Mouse (Mus musculus): ENCODE measurements around the gene Arid1b. TPM values are rescaled to one million over a fixed set of nuclear protein-coding genes. Genes with fewer than 3 reads are reported as not detected.

Arid1b gene
- polyA plus RNA-seq, 2 experiments from 2014 or later, result 9.6 to 12.1 TPM

DNA sequence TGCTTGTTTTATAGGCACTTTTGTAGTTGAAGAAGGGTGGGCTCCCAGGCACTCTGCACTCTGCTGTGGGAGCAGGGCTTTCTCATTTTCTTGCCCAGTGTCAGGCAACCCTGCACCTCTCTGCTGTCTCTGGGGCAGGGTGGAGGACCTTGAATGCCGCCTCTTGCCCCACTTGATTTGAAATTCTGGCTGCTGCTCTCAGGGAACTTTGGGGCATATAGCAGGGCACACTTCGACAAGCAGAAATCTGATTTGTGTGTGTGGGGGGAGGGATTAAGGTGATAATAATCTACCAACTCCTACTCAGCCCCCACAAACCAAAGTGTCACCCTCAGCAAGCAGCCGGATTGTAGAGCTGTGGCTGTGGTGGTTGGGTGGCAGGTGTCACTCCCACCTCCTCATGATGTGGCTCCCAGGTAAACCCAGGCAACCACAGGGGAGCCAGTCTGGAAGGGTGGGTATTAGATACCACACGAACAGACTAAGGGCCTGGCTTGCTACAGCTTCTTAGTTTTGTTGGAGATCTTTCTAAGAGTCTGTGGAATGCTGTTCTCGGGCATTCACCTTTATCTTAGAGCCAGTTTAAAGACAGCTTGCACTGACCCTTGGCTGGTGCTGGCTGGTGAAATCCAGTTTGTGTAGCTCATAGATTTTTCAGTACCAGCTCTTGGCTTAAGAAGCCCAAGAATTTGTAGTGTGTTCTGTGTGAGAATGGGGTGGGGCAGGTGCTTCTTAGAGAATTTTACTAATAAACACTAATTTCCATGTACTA lies 131.1 kb downstream of the Arid1b start:
- ATAC-seq, result no peak

GRCm38 (mm10) chr17:5125856-5126806 lies 132.0 kb downstream of the Arid1b start:
- ATAC-seq, result peak; percentile 83

- ATAC-seq, result no peak
These were observed 135.5 kb downstream of the Arid1b start for GRCm38 (mm10) chr17:5129606-5130005.

DNA sequence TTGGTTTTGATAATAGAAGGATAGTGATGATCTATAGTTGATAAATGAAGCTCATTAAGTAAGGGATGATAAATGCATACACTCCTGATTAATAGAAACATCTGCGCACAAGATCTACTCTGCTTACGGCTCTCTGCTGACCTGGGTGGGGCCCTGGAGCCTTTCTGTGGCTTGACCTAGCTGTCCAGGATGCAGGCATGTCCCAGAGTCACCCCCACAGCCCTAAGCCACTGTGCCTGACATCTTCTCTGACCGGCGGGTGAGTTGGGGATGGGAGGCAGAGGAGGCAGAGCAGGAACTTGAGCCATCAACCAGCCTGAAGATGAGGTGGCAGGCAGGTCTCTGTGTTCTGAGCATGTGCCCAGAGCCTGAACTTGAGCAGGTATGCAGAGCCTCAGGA lies 136.0 kb downstream of the Arid1b start:
- no peak for ATAC-seq

DNA sequence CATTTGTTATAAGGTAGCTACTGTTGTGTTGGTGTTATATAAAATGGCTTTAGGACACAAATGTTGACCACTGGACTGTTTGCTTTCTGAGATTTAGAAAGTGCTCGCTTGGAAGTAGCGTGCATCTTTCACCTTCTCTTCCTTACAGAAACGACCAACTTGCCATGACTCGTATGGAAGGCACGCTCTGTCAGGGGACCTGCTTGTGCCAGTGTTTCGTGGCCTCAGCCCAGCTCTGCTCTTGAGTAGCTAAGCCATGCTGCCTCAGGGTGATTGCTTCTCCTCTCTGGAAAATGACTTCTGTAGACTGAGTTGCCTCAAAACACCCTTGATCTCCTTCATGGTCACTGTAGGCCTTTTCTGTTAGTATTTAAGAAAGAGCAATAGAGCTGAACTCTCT lies 137.6 kb downstream of the Arid1b start:
- ATAC-seq, result no peak

DNA sequence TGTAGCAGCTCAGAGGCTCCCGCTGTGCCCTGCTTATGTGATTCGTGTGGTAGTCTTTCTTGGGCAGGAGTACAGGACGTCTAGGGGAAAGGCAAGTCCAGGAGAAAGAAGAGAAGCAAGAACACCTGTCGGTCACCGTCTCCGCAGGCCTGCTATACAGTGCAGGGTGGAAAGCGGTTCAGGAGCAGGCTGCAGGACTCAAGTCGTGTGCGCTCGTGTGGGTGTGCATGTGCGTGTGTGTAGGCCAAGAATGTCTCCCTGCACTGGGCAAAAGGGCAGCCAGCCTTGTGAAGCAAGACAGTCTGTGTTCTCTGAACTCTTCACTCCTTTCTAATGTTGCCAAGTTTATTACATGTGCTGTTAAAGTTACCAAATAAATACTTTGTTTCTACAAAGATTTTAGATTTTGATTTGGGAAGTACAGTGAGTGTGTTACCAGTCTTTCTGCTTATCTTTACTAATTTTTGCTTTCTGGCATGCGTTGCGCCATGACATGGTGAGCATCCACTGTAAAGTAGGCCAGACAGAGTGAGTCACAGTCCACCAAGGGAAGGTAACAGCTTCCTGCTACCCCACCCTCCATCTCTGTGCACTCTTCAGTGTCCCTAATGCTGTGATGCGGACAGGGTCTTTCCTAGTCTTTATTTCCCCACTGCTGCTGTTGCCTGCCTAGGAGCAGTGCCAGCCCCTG lies 138.3 kb downstream of the Arid1b start:
- ATAC-seq, result no peak

DNA sequence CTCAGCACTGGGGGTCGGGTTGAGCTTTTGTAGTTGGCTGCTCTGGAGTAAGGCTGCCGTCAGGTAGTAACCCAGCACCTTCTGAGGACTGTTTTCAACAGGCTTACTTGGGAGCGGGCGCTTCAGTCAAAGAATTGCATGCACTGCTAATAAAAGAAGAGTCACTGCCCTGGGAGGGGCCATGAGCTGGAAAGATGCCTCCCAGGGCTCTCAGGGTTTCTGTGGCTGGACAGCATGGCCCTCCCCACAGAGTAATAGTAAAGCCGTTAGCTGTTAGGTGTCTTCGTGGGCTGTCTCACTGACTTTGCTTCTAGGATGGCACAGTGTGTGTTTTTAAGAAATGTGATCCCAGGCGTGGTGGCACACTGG lies 138.8 kb downstream of the Arid1b start:
- no peak for ATAC-seq

- ATAC-seq, result no peak
These were observed 139.7 kb downstream of the Arid1b start for GRCm38 (mm10) chr17:5133831-5134230.

GRCm38 (mm10) chr17:5134271-5134670 lies 140.1 kb downstream of the Arid1b start:
- no peak for ATAC-seq

GRCm38 (mm10) chr17:5137936-5138335 lies 143.8 kb downstream of the Arid1b start:
- ATAC-seq, result no peak

GRCm38 (mm10) chr17:5138641-5139205 lies 144.6 kb downstream of the Arid1b start:
- peak; percentile 89 for ATAC-seq

GRCm38 (mm10) chr17:5139553-5139952 lies 145.4 kb downstream of the Arid1b start:
- ATAC-seq, result no peak

- no peak for ATAC-seq
These were observed 149.8 kb downstream of the Arid1b start for GRCm38 (mm10) chr17:5143735-5144439.

DNA sequence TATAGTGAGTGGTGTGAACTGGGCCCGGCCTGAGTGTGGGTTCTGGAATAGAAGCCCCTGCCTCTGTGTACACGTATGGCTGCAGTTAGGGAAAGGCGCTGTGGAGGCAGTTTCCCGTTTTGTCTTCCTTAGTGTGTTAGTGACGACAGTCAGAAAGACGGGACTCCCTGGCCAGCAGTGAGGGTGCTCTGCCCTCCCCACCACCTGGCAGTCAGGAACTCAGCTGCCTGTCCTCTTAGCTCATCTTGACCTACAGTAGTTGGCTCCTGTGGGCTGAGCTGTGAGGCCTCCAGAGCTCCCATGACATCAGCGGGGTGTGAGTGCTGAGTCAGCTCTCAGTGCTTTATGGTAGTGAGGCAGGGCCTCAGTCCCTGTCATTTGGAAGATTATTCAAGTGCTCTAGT lies 156.5 kb downstream of the Arid1b start:
- no peak for ATAC-seq

DNA sequence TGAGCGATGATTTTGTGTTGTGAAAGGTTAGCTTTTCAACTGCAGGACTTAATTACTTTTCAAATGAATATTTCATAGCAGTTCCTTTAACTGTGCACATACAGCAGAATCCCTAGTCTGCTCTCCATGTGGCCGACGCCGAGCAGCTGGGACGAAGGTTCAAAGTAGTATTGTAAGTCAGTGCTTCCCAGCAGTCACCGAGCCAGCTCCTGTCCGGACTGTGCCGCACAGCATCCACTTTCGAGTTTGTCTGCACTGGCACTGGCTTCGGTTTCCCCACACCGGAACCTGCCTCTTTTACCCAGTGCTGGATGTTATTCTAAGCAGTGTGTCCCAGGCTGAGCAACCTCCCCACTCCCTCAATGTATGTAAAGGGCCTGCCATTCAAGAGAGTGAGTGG lies 157.7 kb downstream of the Arid1b start:
- no peak for ATAC-seq

GRCm38 (mm10) chr17:5153461-5153860 lies 159.3 kb downstream of the Arid1b start:
- no peak for ATAC-seq

- ATAC-seq, result no peak
These were observed 160.2 kb downstream of the Arid1b start for GRCm38 (mm10) chr17:5154322-5154721.

- ATAC-seq, result no peak
These were observed 163.5 kb downstream of the Arid1b start for GRCm38 (mm10) chr17:5157609-5158008.

- ATAC-seq, result no peak
These were observed 168.4 kb downstream of the Arid1b start for GRCm38 (mm10) chr17:5162525-5162924.

- no peak for ATAC-seq
These were observed 169.2 kb downstream of the Arid1b start for GRCm38 (mm10) chr17:5163251-5163826.

DNA sequence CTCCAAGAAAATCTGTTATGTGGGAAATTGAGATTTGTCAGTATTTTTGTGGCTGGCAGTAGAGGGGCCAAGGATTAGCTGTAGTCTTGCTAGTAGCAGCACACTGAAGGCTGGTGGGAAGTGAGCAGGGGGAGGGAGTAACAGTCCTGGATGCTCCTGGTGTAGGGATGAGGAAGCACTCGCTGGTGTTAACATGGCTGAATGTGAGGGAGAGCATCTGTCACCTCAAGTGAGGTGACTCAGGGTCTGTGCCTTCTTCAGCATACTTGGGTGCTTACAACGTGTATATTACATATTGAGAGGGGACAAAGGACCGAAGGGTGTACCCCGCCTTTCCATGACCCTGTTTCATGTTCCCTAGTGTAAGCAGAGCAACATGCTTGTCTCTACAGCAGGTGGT lies 170.7 kb downstream of the Arid1b start:
- ATAC-seq, result no peak

Measured in activated CD4-positive, CD25-positive, alpha-beta regulatory T cell, adult 4 months (primary cell).